8 mouse cellular contexts compared by ENCODE assay signal in genomic region chr11:96824783-96825495, GRCm38 (mm10). TPM values are rescaled to one million over a fixed set of nuclear protein-coding genes. Genes with fewer than 3 reads are reported as not detected.
DNase-seq lines count a peak whose midpoint lies in the region; ATAC-seq lines count a peak whose summit lies in the region.

No protein-coding gene starts in this region.

- H3K9ac ChIP-seq in forebrain, embryonic 16.5 days (replicated peaks; ENCODE audit: low read depth, low read length), result peak overlapping the region; percentile 22; the same call in 1 of the 2 replicates
- H3K9ac ChIP-seq in hindbrain, embryonic 11.5 days (ENCODE audit: low read depth, low read length), result peak overlapping the region; percentile 56
- H3K9ac ChIP-seq in limb, embryonic 11.5 days (ENCODE audit: low read length), result no peak overlapping the region
- H3K9ac ChIP-seq in midbrain, embryonic 15.5 days, result peak overlapping the region; percentile 24; the same call in 1 of the 2 replicates

- H3K4me3 ChIP-seq in forebrain, embryonic 16.5 days (replicated peaks; ENCODE audit: low read length), result no peak overlapping the region; the same call in 1 of the 2 replicates
- H3K4me3 ChIP-seq in hindbrain, embryonic 11.5 days (ENCODE audit: low read depth, low read length), result no peak overlapping the region
- no peak overlapping the region for H3K4me3 ChIP-seq in limb, embryonic 11.5 days (ENCODE audit: low read depth, low read length)
- H3K4me3 ChIP-seq in midbrain, embryonic 15.5 days, result peak overlapping the region; percentile 49; the same call in 1 of the 2 replicates

- 36% methylated on average over 7 of the region's 7 CpGs for WGBS in forebrain, embryonic 16.5 days
- 46% methylated on average over 7 of the region's 7 CpGs for WGBS in hindbrain, embryonic 11.5 days
- WGBS in limb, embryonic 11.5 days, result 40% methylated on average over 7 of the region's 7 CpGs
- 43% methylated on average over 7 of the region's 7 CpGs for WGBS in midbrain, embryonic 15.5 days

- DNase-seq in cerebellum, adult 11 months, result peak; percentile 62
- DNase-seq in adrenal gland, postnatal 36 days, result peak; percentile 86 to 90
- no peak for DNase-seq in hindbrain, embryonic 11.5 days (ENCODE audit: low spot score)
- no peak for DNase-seq in limb, embryonic 11.5 days (ENCODE audit: low spot score)
- peak; percentile 79 for DNase-seq in urinary bladder, postnatal 14 days (ENCODE audit: low spot score)

- peak overlapping the region; percentile 87 for H3K4me2 ChIP-seq in forebrain, embryonic 16.5 days (ENCODE audit: low read length)
- peak overlapping the region; percentile 90; the same call in 1 of the 2 replicates for H3K4me2 ChIP-seq in hindbrain, embryonic 11.5 days (replicated peaks; ENCODE audit: low read depth, low read length)
- H3K4me2 ChIP-seq in limb, embryonic 11.5 days (ENCODE audit: low read depth, severe bottlenecking), result peak overlapping the region; percentile 97
- peak overlapping the region; percentile 94 for H3K4me2 ChIP-seq in midbrain, embryonic 15.5 days

- H3K36me3 ChIP-seq in forebrain, embryonic 16.5 days (ENCODE audit: control insufficient read depth, insufficient read depth), result peaks cover 14% of the 10 kb centered on the region
- 0 out of 2 replicates have a peak, but pooled peaks cover 16% of the 10 kb centered on the region for H3K36me3 ChIP-seq in hindbrain, embryonic 11.5 days (ENCODE audit: control insufficient read depth, insufficient read depth, low read length)
- peaks cover 22% of the 10 kb centered on the region for H3K36me3 ChIP-seq in limb, embryonic 11.5 days (ENCODE audit: control insufficient read depth, insufficient read depth, low read length)
- H3K36me3 ChIP-seq in midbrain, embryonic 15.5 days (replicated peaks), result peaks cover 25% of the 10 kb centered on the region

- ATAC-seq in cerebellum, adult (ENCODE audit: insufficient number of reproducible peaks, low FRiP score, low TSS enrichment), result no peak
- ATAC-seq in forebrain, embryonic 16.5 days, result no peak
- no peak for ATAC-seq in hindbrain, embryonic 11.5 days (ENCODE audit: low FRiP score)
- no peak for ATAC-seq in limb, embryonic 11.5 days (ENCODE audit: insufficient number of reproducible peaks, low FRiP score, low TSS enrichment, low read depth)
- ATAC-seq in midbrain, embryonic 15.5 days (replicated peaks), result no peak

- no peaks in the 10 kb centered on the region for H3K9me3 ChIP-seq in forebrain, embryonic 16.5 days (ENCODE audit: control insufficient read depth, low read length)
- H3K9me3 ChIP-seq in hindbrain, embryonic 11.5 days (ENCODE audit: control insufficient read depth, low read length), result no peaks in the 10 kb centered on the region
- no peaks in the 10 kb centered on the region for H3K9me3 ChIP-seq in limb, embryonic 11.5 days (ENCODE audit: control insufficient read depth, low read length)
- H3K9me3 ChIP-seq in midbrain, embryonic 15.5 days, result no peaks in the 10 kb centered on the region

- H3K27ac ChIP-seq in forebrain, embryonic 16.5 days (ENCODE audit: low read length), result peak overlapping the region; percentile 86
- peak overlapping the region; percentile 90 for H3K27ac ChIP-seq in hindbrain, embryonic 11.5 days (ENCODE audit: low read depth, low read length)
- no peak overlapping the region for H3K27ac ChIP-seq in limb, embryonic 11.5 days (replicated peaks; ENCODE audit: low read depth, low read length)
- H3K27ac ChIP-seq in midbrain, embryonic 15.5 days, result peak overlapping the region; percentile 88

- H3K4me1 ChIP-seq in forebrain, embryonic 16.5 days (replicated peaks; ENCODE audit: control insufficient read depth, insufficient read depth, low read length), result peaks cover 58% of the 10 kb centered on the region
- peaks cover 12% of the 10 kb centered on the region for H3K4me1 ChIP-seq in hindbrain, embryonic 11.5 days (replicated peaks; ENCODE audit: control insufficient read depth, insufficient read depth, low read length)
- H3K4me1 ChIP-seq in limb, embryonic 11.5 days (ENCODE audit: control insufficient read depth, insufficient read depth, low read length), result peaks cover 28% of the 10 kb centered on the region
- H3K4me1 ChIP-seq in midbrain, embryonic 15.5 days, result peaks cover 66% of the 10 kb centered on the region

- H3K27me3 ChIP-seq in forebrain, embryonic 16.5 days (replicated peaks; ENCODE audit: control insufficient read depth, insufficient read depth, low read length), result no peaks in the 10 kb centered on the region
- H3K27me3 ChIP-seq in hindbrain, embryonic 11.5 days (ENCODE audit: control insufficient read depth, insufficient read depth, low read length), result no peaks in the 10 kb centered on the region
- no peaks in the 10 kb centered on the region for H3K27me3 ChIP-seq in limb, embryonic 11.5 days (ENCODE audit: control insufficient read depth, insufficient read depth, low read length)
- no peaks in the 10 kb centered on the region for H3K27me3 ChIP-seq in midbrain, embryonic 15.5 days (replicated peaks)

RNA-seq across cellular contexts. Expression of gene Nfe2l1, which starts 4.8 kb away (rescaled TPM):
- total RNA-seq in adrenal gland, postnatal 36 days (2021), result 100 to 1,000 TPM; 526 to 605 TPM
- 64.8 and 68.2 TPM in 2 replicates for polyA plus RNA-seq in forebrain, embryonic 16.5 days (2015; fragmentation: Nextera tagmentation; extraction: Ambion mirVana)
- polyA plus RNA-seq in hindbrain, embryonic 11.5 days (2014; fragmentation: Nextera tagmentation; extraction: Ambion mirVana), result 27.9 and 35.2 TPM in 2 replicates
- polyA plus RNA-seq in limb, embryonic 11.5 days (2014; fragmentation: Nextera tagmentation; extraction: Ambion mirVana), result 30.1 and 33.7 TPM in 2 replicates
- 80.9 and 81.2 TPM in 2 replicates for polyA plus RNA-seq in midbrain, embryonic 15.5 days (2015; fragmentation: Nextera tagmentation; extraction: Ambion mirVana)

RNA-seq across cellular contexts. Expression of gene Copz2, which starts 24.7 kb away (rescaled TPM):
- 10 to 100 TPM; 57.4 to 63.3 TPM for total RNA-seq in adrenal gland, postnatal 36 days (2021)
- 10.4 and 16.6 TPM in 2 replicates for polyA plus RNA-seq in forebrain, embryonic 16.5 days (2015; fragmentation: Nextera tagmentation; extraction: Ambion mirVana)
- polyA plus RNA-seq in hindbrain, embryonic 11.5 days (2014; fragmentation: Nextera tagmentation; extraction: Ambion mirVana), result 49.6 and 62.8 TPM in 2 replicates
- polyA plus RNA-seq in limb, embryonic 11.5 days (2014; fragmentation: Nextera tagmentation; extraction: Ambion mirVana), result 53.8 and 56.8 TPM in 2 replicates
- 19.9 and 20.5 TPM in 2 replicates for polyA plus RNA-seq in midbrain, embryonic 15.5 days (2015; fragmentation: Nextera tagmentation; extraction: Ambion mirVana)

RNA-seq across cellular contexts. Expression of gene Cbx1, which starts 36.0 kb away (rescaled TPM):
- 10 to 100 TPM; 77.2 to 78.2 TPM for total RNA-seq in adrenal gland, postnatal 36 days (2021)
- polyA plus RNA-seq in forebrain, embryonic 16.5 days (2015; fragmentation: Nextera tagmentation; extraction: Ambion mirVana), result 87.7 and 93.3 TPM in 2 replicates
- polyA plus RNA-seq in hindbrain, embryonic 11.5 days (2014; fragmentation: Nextera tagmentation; extraction: Ambion mirVana), result 147 and 158 TPM in 2 replicates
- polyA plus RNA-seq in limb, embryonic 11.5 days (2014; fragmentation: Nextera tagmentation; extraction: Ambion mirVana), result 172 and 179 TPM in 2 replicates
- polyA plus RNA-seq in midbrain, embryonic 15.5 days (2015; fragmentation: Nextera tagmentation; extraction: Ambion mirVana), result 70.6 and 76.7 TPM in 2 replicates

RNA-seq across cellular contexts. Expression of gene Snx11, which starts 47.6 kb away (rescaled TPM):
- 10 to 100 TPM; 21.1 to 35.0 TPM for total RNA-seq in adrenal gland, postnatal 36 days (2021)
- polyA plus RNA-seq in forebrain, embryonic 16.5 days (2015; fragmentation: Nextera tagmentation; extraction: Ambion mirVana), result 43.1 and 44.1 TPM in 2 replicates
- polyA plus RNA-seq in hindbrain, embryonic 11.5 days (2014; fragmentation: Nextera tagmentation; extraction: Ambion mirVana), result 13.8 and 14.4 TPM in 2 replicates
- 10.3 and 11.3 TPM in 2 replicates for polyA plus RNA-seq in limb, embryonic 11.5 days (2014; fragmentation: Nextera tagmentation; extraction: Ambion mirVana)
- polyA plus RNA-seq in midbrain, embryonic 15.5 days (2015; fragmentation: Nextera tagmentation; extraction: Ambion mirVana), result 47.2 and 51.1 TPM in 2 replicates

Comparison
In these comparisons a context has a peak if more than half of its experiments do, and no peak if none do; other contexts are left out.
1. DNase-seq: peak in cerebellum, adult 11 months (single experiment), adrenal gland, postnatal 36 days (2 of 2) and urinary bladder, postnatal 14 days (single experiment); none in hindbrain, embryonic 11.5 days (single experiment) and limb, embryonic 11.5 days (single experiment).
2. Peak in every context shown above with its lines, with median percentiles within 50 percentile points of each other: H3K4me2 ChIP-seq.